Mouse (Mus musculus) brain, embryonic 14.5 days (tissue): ENCODE results near the gene Kif3c. TPM values are rescaled to one million over a fixed set of nuclear protein-coding genes. Genes with fewer than 3 reads are reported as not detected.
A peak's percentile ranks its signal among the peaks of the same experiment; 100 is the strongest.
"Not testable (repeated sequence)": the region's sequence is repeated elsewhere in the genome, so short reads cannot be mapped to it uniquely, and the experiment has no call there.

Source experiments
- DNase-seq: peaks from one replicate; pipeline ENCODE4 v3.0.0-alpha.2; 2011; ENCODE audit warnings: low read depth
- CTCF ChIP-seq: fragments of 200-500 bp; IDR thresholded peaks from 2 replicates; pipeline ENCODE4 v1.5.1; 2012; ENCODE audit warnings: inconsistent platforms, mild to moderate bottlenecking, moderate library complexity, borderline replicate concordance; ENCODE audit not compliant: insufficient read depth, insufficient read length; ENCODE audit errors: extremely low read depth
- POLR2A ChIP-seq: fragments of 200-500 bp; IDR thresholded peaks from 2 replicates; pipeline ENCODE4 v1.6.1; 2012; ENCODE audit warnings: mild to moderate bottlenecking, inconsistent platforms, borderline replicate concordance; ENCODE audit not compliant: poor library complexity, insufficient read depth, insufficient read length, severe bottlenecking; ENCODE audit errors: extremely low read depth
- polyA plus RNA-seq: library from polyadenylated mRNA; depleted of rRNA; stranded (reverse); fragments of >200 nt; gene quantifications from 2 replicates; pipeline ENCODE4 v1.2.3, GENCODE M21; 2012

Kif3c gene
- polyA plus RNA-seq, 1 experiment = 130 TPM

GRCm38 (mm10) chr12:3377755-3378154 lies 12.8 kb downstream of the Kif3c start:
- TF ChIP-seq CTCF (no peak), POLR2A (no peak)

GRCm38 (mm10) chr12:3384860-3385259 lies 19.9 kb downstream of the Kif3c start:
- no peak for TF ChIP-seq POLR2A
- TF ChIP-seq CTCF = no peak
- no peak for DNase-seq

More at GRCm38 (mm10) chr12:3377755-3378154, 12.8 kb downstream of the Kif3c start:
- DNase-seq = no peak

- no peak for DNase-seq
- TF ChIP-seq CTCF (no peak), POLR2A (no peak)
These were observed 20.3 kb downstream of the Kif3c start for GRCm38 (mm10) chr12:3385271-3385670.

- TF ChIP-seq CTCF (no peak), POLR2A (no peak)
- DNase-seq = peak; percentile 52
These were observed 21.0 kb downstream of the Kif3c start for GRCm38 (mm10) chr12:3385940-3386339.

- DNase-seq = no peak
- TF ChIP-seq POLR2A = no peak
- TF ChIP-seq CTCF = no peak
These were observed 23.0 kb downstream of the Kif3c start for GRCm38 (mm10) chr12:3387891-3388290.

GRCm38 (mm10) chr12:3389394-3389793 lies 24.5 kb downstream of the Kif3c start:
- DNase-seq = no peak
- no peak for TF ChIP-seq CTCF
- no peak for TF ChIP-seq POLR2A

GRCm38 (mm10) chr12:3390071-3390470 lies 25.1 kb downstream of the Kif3c start:
- TF ChIP-seq CTCF (no peak), POLR2A (no peak)
- DNase-seq = no peak

GRCm38 (mm10) chr12:3390577-3391262 lies 25.8 kb downstream of the Kif3c start:
- no peak for TF ChIP-seq POLR2A
- TF ChIP-seq CTCF = peak; percentile 98
- peak; percentile 90 for DNase-seq

- TF ChIP-seq POLR2A (no peak), CTCF (no peak)
These were observed 26.3 kb downstream of the Kif3c start for GRCm38 (mm10) chr12:3391276-3391675.

GRCm38 (mm10) chr12:3393140-3393539 lies 28.2 kb downstream of the Kif3c start:
- DNase-seq = no peak
- TF ChIP-seq CTCF (no peak), POLR2A (no peak)

More at GRCm38 (mm10) chr12:3391276-3391675, 26.3 kb downstream of the Kif3c start:
- no peak for DNase-seq

GRCm38 (mm10) chr12:3396931-3397330 lies 32.0 kb downstream of the Kif3c start:
- no peak for DNase-seq
- no peak for TF ChIP-seq POLR2A
- no peak for TF ChIP-seq CTCF

- DNase-seq = not testable (repeated sequence)
These were observed 40.7 kb downstream of the Kif3c start for GRCm38 (mm10) chr12:3405662-3406061.
